Comparison of ENCODE assay signal across 8 mouse cellular contexts in the genomic region with DNA sequence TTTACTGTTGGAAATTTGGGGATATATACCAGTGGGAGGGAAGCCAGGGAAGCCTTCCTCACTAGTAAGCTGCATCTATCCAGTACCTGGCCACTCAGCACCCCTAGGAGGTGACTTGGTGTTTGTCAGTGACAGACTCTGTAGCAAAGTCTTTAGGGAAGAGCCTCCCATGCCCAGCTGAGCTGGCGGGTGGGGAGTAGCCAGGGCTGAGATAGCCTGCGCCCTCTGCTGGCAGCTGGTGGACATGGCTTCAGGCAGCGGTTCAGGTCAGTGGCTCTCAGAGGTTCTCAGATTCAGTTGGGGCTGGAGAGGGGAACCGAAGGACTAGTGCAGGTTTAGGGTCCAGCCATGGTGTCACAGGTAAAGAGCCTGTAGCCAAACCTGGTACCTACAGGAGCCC. TPM values are rescaled to one million over a fixed set of nuclear protein-coding genes. Genes with fewer than 3 reads are reported as not detected.
DNase-seq lines count a peak whose midpoint lies in the region; ATAC-seq lines count a peak whose summit lies in the region.

No protein-coding gene starts in this region.

- no peak overlapping the region for H3K4me2 ChIP-seq in liver, embryonic 16.5 days (ENCODE audit: low read depth, low read length)
- H3K4me2 ChIP-seq in neural tube, embryonic 13.5 days: no peak overlapping the region

- H3K27ac ChIP-seq in liver, embryonic 16.5 days (ENCODE audit: low read length): no peak overlapping the region
- no peak overlapping the region for H3K27ac ChIP-seq in neural tube, embryonic 13.5 days (replicated peaks)

- H3K9me3 ChIP-seq in liver, embryonic 16.5 days (replicated peaks; ENCODE audit: control insufficient read depth, low read length): no peaks in the 10 kb centered on the region
- no peaks in the 10 kb centered on the region for H3K9me3 ChIP-seq in neural tube, embryonic 13.5 days

- peak; percentile 76 for DNase-seq in 416B (ENCODE audit: low read depth)
- DNase-seq in adipocyte (ENCODE audit: low spot score): peak; percentile 80
- peak; percentile 50 to 74 for DNase-seq in kidney, adult 8-10 months
- peak; percentile 41 for DNase-seq in testis, postnatal 14 days (ENCODE audit: low spot score)

- no peaks in the 10 kb centered on the region for H3K27me3 ChIP-seq in liver, embryonic 16.5 days (ENCODE audit: control insufficient read depth, insufficient read depth, low read depth, low read length)
- no peaks in the 10 kb centered on the region for H3K27me3 ChIP-seq in neural tube, embryonic 13.5 days

- peaks cover 8% of the 10 kb centered on the region for H3K4me1 ChIP-seq in liver, embryonic 16.5 days (ENCODE audit: control insufficient read depth, low read depth, low read length)
- no peaks in the 10 kb centered on the region; the same call in none of the 2 replicates for H3K4me1 ChIP-seq in neural tube, embryonic 13.5 days (replicated peaks)

- WGBS in liver, embryonic 16.5 days (ENCODE audit: insufficient replicate concordance): 4% methylated on average over 4 of the region's 4 CpGs
- WGBS in neural tube, embryonic 13.5 days: 7% methylated on average over 4 of the region's 4 CpGs

- peaks cover 15% of the 10 kb centered on the region for H3K36me3 ChIP-seq in liver, embryonic 16.5 days (ENCODE audit: control insufficient read depth, insufficient read depth)
- H3K36me3 ChIP-seq in neural tube, embryonic 13.5 days: peaks cover 41% of the 10 kb centered on the region

- ATAC-seq in common myeloid progenitor, adult 5-6 weeks (replicated peaks; ENCODE audit: low read depth, poor library complexity, severe bottlenecking): peak; percentile 86
- peak; percentile 80 for ATAC-seq in granulocyte monocyte progenitor cell, adult 5-6 weeks (replicated peaks; ENCODE audit: poor library complexity, severe bottlenecking)
- ATAC-seq in liver, embryonic 16.5 days (ENCODE audit: low read depth): peak; percentile 56
- ATAC-seq in neural tube, embryonic 13.5 days (ENCODE audit: low read depth): peak; percentile 62; the same call in 1 of the 2 replicates

- H3K4me3 ChIP-seq in liver, embryonic 16.5 days (ENCODE audit: low read depth, low read length): no peak overlapping the region
- H3K4me3 ChIP-seq in neural tube, embryonic 13.5 days: no peak overlapping the region

- H3K9ac ChIP-seq in liver, embryonic 16.5 days (ENCODE audit: low read depth, low read length): no peak overlapping the region
- H3K9ac ChIP-seq in neural tube, embryonic 13.5 days: no peak overlapping the region

RNA-seq across cellular contexts. Expression of gene Ldlrap1, which starts 31.4 kb away (rescaled TPM):
- 8.7 and 9.6 TPM in 2 replicates for total RNA-seq in common myeloid progenitor, adult 5-6 weeks (2017)
- 28.4 and 30.6 TPM in 2 replicates for total RNA-seq in granulocyte monocyte progenitor cell, adult 5-6 weeks (2014; fragmentation: Nextera tagmentation)
- 10.1 and 10.2 TPM in 2 replicates for total RNA-seq in granulocyte monocyte progenitor cell, adult 5-6 weeks (2017)
- 20.1 and 20.7 TPM in 2 replicates for polyA plus RNA-seq in liver, embryonic 16.5 days (2015; fragmentation: Nextera tagmentation; extraction: Ambion mirVana)
- polyA plus RNA-seq in neural tube, embryonic 13.5 days (2015; fragmentation: Nextera tagmentation; extraction: Ambion mirVana): 3.6 and 4.9 TPM in 2 replicates

RNA-seq across cellular contexts. Expression of gene Maco1, which starts 53.9 kb away (rescaled TPM):
- 55.1 and 63.9 TPM in 2 replicates for total RNA-seq in common myeloid progenitor, adult 5-6 weeks (2017)
- total RNA-seq in granulocyte monocyte progenitor cell, adult 5-6 weeks (2014; fragmentation: Nextera tagmentation): 14.7 and 26.1 TPM in 2 replicates
- total RNA-seq in granulocyte monocyte progenitor cell, adult 5-6 weeks (2017): 33.2 and 34.1 TPM in 2 replicates
- 16.0 and 16.8 TPM in 2 replicates for polyA plus RNA-seq in liver, embryonic 16.5 days (2015; fragmentation: Nextera tagmentation; extraction: Ambion mirVana)
- polyA plus RNA-seq in neural tube, embryonic 13.5 days (2015; fragmentation: Nextera tagmentation; extraction: Ambion mirVana): 101 and 113 TPM in 2 replicates
